Mouse (Mus musculus) megakaryocyte, embryonic 14.5 days (primary cell): Measurements from ENCODE around the gene Slc22a23. TPM values are rescaled to one million over a fixed set of nuclear protein-coding genes. Genes with fewer than 3 reads are reported as not detected.

ENCODE experiments used
- H3K27me3 ChIP-seq: replicated peaks from 2 replicates; pipeline ENCODE3; 2012; ENCODE audit warnings: inconsistent platforms
- H3K36me3 ChIP-seq: replicated peaks from 2 replicates; pipeline ENCODE3; 2012; ENCODE audit warnings: low read length, inconsistent platforms, mixed read lengths
- H3K4me1 ChIP-seq: 2 replicates; pipeline ENCODE4 v1.6.1; 2012; ENCODE audit warnings: inconsistent platforms
- H3K4me3 ChIP-seq: replicated peaks from 2 replicates; pipeline ENCODE3; 2012; ENCODE audit warnings: moderate library complexity, mild to moderate bottlenecking, inconsistent platforms
- H3K9me3 ChIP-seq: 2 replicates; pipeline ENCODE4 v1.6.1; 2012; ENCODE audit warnings: inconsistent platforms
- FLI1 ChIP-seq: IDR thresholded peaks from 2 replicates; pipeline ENCODE4 v1.6.1; 2012; ENCODE audit warnings: low read length, inconsistent platforms, mixed read lengths
- GATA1 ChIP-seq: IDR thresholded peaks from 3 replicates; pipeline ENCODE4 v1.6.1; 2012; ENCODE audit warnings: mixed read lengths, low read length, inconsistent platforms, borderline replicate concordance
- polyA plus RNA-seq: library from polyadenylated mRNA; stranded (reverse); fragments of >175 nt; gene quantifications from 2 replicates; pipeline ENCODE4 v1.2.3, GENCODE M21; 2012; ENCODE audit warnings: low replicate concordance; ENCODE audit not compliant: insufficient read depth

Gene Slc22a23
- polyA plus RNA-seq, 1 experiment, result 33.9 TPM

DNA sequence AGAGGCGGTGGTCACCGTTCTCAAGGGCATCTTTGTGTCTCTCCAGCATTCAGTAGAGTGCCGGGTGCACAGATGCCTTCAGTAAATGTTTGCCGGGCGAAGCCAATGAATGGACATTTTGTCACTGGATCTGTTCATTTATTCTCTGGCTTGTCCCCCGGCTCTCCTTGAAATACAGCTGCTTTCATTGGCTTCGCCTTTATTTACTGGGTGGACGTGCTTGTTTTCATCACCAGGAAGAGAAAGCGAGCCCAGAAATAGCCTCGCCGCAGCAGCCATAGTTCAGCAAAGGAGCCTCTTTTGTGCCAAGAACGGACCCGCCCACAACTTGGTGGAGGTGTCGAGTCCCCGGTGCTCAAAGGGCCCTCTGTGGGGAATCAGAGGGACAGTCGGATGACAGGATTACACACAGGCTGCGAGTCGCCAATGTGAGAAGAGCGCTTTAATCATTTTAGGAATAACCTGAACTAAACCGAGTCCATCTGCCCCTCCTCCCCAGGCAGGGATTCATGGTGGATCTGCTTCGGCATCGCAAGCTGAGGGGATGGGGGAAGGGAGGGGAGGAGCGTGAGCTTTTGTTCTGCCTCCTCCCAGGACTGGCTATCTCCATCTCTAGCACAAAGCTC, 196.1 kb downstream of the Slc22a23 start:
- Histone ChIP-seq H3K9me3 (no peaks in the 10 kb centered on the region), H3K27me3 (peaks cover 23% of the 10 kb centered on the region), H3K4me3 (peak overlapping the region; percentile 86), H3K36me3 (no peaks in the 10 kb centered on the region), H3K4me1 (peaks cover 56% of the 10 kb centered on the region)
- no peak for TF ChIP-seq FLI1
- no peak for TF ChIP-seq GATA1

DNA sequence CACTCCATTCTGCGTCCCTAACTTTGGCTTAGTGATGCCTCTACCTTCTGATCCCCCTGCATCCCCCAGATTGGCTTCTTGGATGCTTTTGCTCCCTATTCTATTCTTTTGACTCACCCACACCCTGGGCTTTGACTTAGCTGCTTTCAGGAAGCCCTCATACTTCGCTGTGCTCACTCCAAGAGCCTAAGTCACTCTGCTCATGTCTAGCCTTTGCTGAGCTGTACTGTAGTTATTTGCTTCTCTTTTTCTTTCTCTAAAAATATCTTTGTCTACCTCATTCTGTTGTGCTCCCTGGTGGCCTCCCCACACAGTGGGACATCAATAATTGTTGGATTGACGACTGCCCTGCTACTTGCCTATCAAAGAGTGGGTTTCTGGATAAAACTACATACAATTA, 196.8 kb downstream of the Slc22a23 start:
- Histone ChIP-seq H3K36me3 (no peaks in the 10 kb centered on the region), H3K4me1 (peaks cover 49% of the 10 kb centered on the region), H3K4me3 (no peak overlapping the region), H3K9me3 (no peaks in the 10 kb centered on the region), H3K27me3 (peaks cover 26% of the 10 kb centered on the region)
- TF ChIP-seq FLI1, result no peak
- TF ChIP-seq GATA1, result no peak

DNA sequence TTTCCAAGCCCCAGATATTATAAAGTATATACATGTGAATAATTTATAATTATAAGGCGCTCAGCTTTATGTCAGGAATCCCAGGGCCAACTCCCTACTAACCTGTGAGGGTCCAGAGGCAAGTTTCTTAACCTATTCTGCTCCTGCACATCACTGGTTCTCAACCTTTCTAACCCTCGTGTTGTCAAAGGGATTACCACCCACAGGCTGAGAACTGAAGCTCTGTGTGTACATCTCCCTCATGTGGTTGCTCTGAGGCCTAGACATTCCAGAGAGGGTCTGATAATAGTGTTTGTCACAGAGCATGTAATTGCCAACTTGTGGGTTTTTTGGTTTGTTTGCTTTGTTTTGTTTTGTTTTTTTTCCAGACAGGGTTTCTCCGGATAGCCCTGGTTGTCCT, 198.1 kb downstream of the Slc22a23 start:
- Histone ChIP-seq H3K4me1 (peaks cover 44% of the 10 kb centered on the region), H3K9me3 (no peaks in the 10 kb centered on the region), H3K27me3 (peaks cover 26% of the 10 kb centered on the region), H3K36me3 (no peaks in the 10 kb centered on the region), H3K4me3 (no peak overlapping the region)
- no peak for TF ChIP-seq FLI1
- TF ChIP-seq GATA1, result no peak

DNA sequence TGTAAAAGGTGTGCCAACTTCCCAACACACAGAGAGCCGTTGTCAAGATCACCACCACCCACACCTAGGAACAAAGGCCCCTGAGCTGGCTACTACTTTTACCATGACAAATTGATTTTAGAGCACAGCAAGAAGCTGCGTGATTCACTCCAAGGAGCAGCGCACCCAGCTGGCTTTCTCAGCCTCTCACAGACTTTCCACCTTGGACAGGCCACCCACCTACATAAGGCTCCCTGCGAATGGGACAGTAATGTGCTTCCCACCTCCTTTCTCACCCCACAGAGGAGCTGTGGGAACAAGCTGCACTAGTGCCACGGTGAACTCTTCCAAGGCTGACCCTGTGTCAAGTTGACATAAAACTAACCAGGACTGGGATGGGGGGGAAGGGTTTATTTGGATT, 201.6 kb downstream of the Slc22a23 start:
- TF ChIP-seq FLI1 (no peak), GATA1 (no peak)
- H3K27me3 ChIP-seq, result peaks cover 10% of the 10 kb centered on the region
- no peaks in the 10 kb centered on the region for H3K9me3 ChIP-seq
- no peak overlapping the region for H3K4me3 ChIP-seq
- H3K4me1 ChIP-seq, result peaks cover 13% of the 10 kb centered on the region
- H3K36me3 ChIP-seq, result no peaks in the 10 kb centered on the region

DNA sequence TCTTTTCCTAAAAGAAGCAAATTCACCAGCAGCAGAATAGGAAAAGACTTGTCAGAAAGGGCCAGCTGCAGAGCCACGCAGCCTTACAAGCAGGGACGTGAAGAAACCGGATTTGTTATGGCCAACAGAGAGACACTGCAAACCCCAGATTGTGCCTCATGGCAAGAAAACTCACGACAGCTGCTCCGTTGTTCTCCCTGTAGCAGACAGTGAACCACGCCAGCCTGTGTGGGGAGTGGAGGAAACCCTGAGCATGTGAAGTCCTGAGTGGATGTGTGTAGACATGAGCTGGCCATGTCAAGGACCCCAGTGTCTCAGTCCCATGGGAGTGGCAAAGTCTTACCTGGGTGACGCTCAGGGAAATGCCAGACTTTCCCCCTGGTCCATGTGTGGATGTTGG, 208.4 kb downstream of the Slc22a23 start:
- H3K4me1 ChIP-seq, result peaks cover 19% of the 10 kb centered on the region
- H3K36me3 ChIP-seq, result no peaks in the 10 kb centered on the region
- no peaks in the 10 kb centered on the region for H3K9me3 ChIP-seq
- TF ChIP-seq GATA1, result no peak
- TF ChIP-seq FLI1, result no peak
- no peak overlapping the region for H3K4me3 ChIP-seq
- H3K27me3 ChIP-seq, result peaks cover 57% of the 10 kb centered on the region

DNA sequence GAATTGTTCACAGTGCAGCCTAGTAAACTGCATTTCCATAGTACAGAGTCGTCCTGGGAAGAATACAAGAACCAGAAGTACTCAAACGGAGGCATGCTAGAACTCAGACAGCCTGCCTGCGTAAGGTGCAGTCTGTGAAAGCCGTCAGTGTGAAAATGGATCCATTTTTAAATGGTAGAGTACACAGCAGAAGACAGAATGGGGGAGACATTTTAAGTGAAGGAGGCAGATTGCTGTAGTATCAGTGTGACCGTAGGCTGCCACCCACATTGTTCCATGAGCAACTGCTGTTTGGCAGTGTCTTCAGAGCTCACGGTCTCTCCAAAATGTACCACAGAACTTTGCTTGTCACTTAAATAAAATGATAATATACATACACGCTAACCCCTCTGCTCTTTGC, 210.7 kb downstream of the Slc22a23 start:
- peaks cover 42% of the 10 kb centered on the region for H3K4me1 ChIP-seq
- no peak overlapping the region for H3K4me3 ChIP-seq
- peaks cover 81% of the 10 kb centered on the region for H3K27me3 ChIP-seq
- no peaks in the 10 kb centered on the region for H3K36me3 ChIP-seq
- no peak for TF ChIP-seq GATA1
- no peak for TF ChIP-seq FLI1
- H3K9me3 ChIP-seq, result no peaks in the 10 kb centered on the region

DNA sequence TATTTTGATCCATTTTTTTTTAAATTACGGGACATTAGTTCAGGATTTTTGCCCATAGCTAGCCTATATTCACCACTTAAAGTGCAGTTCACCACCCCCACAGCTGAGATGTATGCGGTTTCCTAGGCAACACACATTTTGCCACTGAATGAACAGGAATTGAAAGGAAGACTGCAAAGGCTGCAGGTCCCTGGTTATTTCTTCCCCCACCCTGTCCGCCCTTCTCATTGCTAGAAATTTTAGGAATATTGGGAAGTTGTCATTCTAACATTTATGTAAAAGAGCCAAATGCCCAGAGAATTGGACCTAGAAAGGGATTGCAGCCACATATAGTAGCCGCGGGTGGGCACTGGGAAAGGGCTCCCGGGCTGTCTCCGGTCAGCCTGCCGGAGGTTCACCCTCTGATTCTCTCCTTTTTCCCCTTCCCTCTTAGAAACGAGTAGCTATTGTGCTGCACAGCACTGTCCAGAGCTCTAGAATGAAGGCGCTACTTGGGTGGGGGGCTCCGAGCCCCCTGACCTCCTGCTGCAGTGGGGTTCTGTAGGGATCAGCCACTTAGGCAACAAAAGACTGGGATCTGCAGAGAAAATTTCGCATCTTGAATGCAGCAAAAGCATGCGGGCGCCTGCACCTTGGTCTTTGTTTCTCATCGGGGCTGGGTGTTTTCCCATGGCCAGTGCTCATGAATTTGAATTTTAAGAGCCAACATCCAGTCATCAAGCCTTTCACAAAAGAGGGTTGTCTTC, 211.5 kb downstream of the Slc22a23 start:
- H3K4me3 ChIP-seq, result peak overlapping the region; percentile 18
- H3K9me3 ChIP-seq, result no peaks in the 10 kb centered on the region
- H3K4me1 ChIP-seq, result peaks cover 44% of the 10 kb centered on the region
- TF ChIP-seq GATA1 (no peak), FLI1 (no peak)
- peaks cover 86% of the 10 kb centered on the region for H3K27me3 ChIP-seq
- H3K36me3 ChIP-seq, result no peaks in the 10 kb centered on the region

DNA sequence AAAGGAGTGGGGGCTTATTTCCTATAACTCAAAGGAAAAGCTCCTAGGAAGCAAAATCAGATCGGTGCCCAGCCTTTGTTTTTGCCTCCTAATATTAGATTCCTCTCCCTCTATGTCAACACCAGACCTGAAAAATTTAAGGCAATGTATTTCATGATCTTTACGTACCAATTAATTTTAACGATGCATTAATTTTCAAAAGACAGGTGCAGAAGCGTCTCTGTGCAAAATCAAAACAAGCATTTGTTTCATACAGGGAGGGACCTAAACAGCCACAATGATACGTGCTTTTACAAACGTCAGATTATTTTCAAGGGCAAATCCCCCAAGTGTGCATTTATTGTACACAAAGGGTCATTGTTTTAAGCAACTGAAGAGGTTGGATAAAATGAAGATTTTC, 212.1 kb downstream of the Slc22a23 start:
- peaks cover 44% of the 10 kb centered on the region for H3K4me1 ChIP-seq
- no peak overlapping the region for H3K4me3 ChIP-seq
- no peak for TF ChIP-seq GATA1
- no peak for TF ChIP-seq FLI1
- H3K27me3 ChIP-seq, result peaks cover 85% of the 10 kb centered on the region
- H3K9me3 ChIP-seq, result no peaks in the 10 kb centered on the region
- no peaks in the 10 kb centered on the region for H3K36me3 ChIP-seq

DNA sequence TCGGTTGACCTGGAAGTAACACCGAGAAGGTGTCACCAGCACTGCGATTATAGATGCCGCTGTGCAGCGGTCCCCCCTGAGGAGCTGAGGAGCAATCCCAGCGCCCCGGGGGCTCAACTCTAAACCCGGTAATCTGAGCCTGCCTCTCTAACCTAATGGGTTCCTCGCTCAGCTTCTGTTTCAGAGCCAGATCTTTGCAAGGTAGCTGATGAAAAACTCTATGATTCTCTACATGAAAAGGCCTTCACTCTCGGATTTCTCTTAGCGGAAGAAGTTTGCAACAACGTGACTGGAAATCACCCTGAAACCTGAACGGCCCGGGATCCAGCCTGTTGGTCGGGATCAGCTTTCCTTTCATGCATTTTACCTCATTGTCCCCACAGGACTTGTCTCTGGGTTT, 212.7 kb downstream of the Slc22a23 start:
- Histone ChIP-seq H3K4me1 (peaks cover 44% of the 10 kb centered on the region), H3K9me3 (no peaks in the 10 kb centered on the region), H3K27me3 (peaks cover 81% of the 10 kb centered on the region), H3K36me3 (no peaks in the 10 kb centered on the region), H3K4me3 (peak overlapping the region; percentile 94)
- TF ChIP-seq GATA1, result no peak
- TF ChIP-seq FLI1, result no peak

DNA sequence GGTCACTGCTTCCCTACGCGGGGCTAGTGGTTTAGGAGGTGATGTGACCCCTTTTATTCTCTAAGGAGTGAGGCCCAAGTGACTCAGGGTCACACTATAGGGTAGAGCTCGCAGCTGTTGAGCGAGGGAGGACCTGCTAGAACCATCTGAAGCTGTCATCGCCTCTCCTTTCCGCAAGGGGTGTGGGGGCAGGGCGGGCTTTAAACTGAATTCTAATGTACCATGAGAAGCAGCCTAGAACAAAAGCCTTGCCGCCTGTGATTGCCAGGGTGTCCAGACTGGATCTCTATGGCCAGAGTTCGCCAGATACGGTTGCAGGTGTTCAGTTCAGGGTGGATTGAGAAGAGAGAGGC, 213.3 kb downstream of the Slc22a23 start:
- no peak for TF ChIP-seq GATA1
- no peak for TF ChIP-seq FLI1
- Histone ChIP-seq H3K36me3 (no peaks in the 10 kb centered on the region), H3K4me1 (peaks cover 44% of the 10 kb centered on the region), H3K9me3 (no peaks in the 10 kb centered on the region), H3K4me3 (peak overlapping the region; percentile 94), H3K27me3 (peaks cover 75% of the 10 kb centered on the region)
